Mouse (Mus musculus) liver, postnatal 0 days (tissue): ENCODE results near the gene Lrmda.

ENCODE experiments used
- CTCF ChIP-seq: sonication (generic); IDR thresholded peaks from 2 replicates; pipeline ENCODE4 v1.5.1; 2016; ENCODE audit warnings: antibody characterized with exemption, low read depth
- EP300 ChIP-seq: IDR thresholded peaks from 2 replicates; pipeline ENCODE4 v1.6.1; 2016; ENCODE audit warnings: antibody characterized with exemption, low read depth, mild to moderate bottlenecking

DNA sequence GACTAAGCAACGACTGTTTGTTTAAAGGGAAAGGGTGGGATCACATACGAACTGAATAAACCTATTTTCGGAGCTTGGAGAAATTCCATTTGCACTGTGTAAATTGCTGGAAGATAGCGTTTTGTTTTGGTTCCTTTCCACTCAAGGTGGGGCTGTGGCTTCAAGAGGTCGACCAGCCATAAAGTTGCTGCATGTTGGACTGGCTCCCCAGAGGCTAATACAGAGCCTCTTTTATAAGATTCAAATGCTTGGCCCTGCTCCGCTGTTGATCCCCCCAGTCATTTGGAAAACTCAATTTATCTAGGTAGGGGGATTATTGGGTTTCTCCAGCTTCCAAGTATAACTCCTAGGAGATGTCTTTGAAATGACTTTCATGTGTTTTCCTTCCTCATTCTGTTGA is 137.5 kb downstream of the Lrmda start:
- TF ChIP-seq EP300 (no peak), CTCF (no peak)
